Mouse (Mus musculus) bone marrow, adult 2 months (tissue): ENCODE measurements around the gene Raver2.

ENCODE experiments used
- CTCF ChIP-seq: fragments of 200-500 bp; IDR thresholded peaks from 2 replicates; pipeline ENCODE4 v1.5.1; 2011; ENCODE audit warnings: low read length, control low read depth; ENCODE audit not compliant: control insufficient read depth, insufficient read depth
- POLR2A ChIP-seq: fragments of 200-500 bp; IDR thresholded peaks from 2 replicates; pipeline ENCODE4 v1.6.1; 2011; ENCODE audit warnings: low read depth, mild to moderate bottlenecking, control low read depth, low read length, borderline replicate concordance; ENCODE audit not compliant: control insufficient read depth

DNA sequence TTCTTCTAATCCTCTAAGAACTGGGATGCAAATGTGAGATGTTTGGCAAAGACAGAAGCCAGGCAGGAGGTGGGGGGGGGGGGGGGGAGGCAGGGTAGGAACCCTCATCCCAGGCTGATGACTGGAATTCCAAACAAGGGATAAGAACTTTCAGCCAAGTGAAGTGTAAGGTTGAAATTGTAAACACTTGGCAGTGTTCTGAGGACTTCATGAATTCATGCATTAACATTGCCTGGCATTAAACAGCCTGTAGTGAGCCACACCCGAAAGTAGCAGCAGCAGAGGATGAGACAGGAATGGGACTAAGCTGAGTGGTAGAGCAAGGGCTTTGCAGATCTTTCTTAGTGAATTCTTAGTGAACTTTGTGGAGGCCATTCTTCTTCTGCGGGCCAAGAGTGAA is 41.8 kb upstream of the Raver2 start:
- no peak for TF ChIP-seq CTCF
- TF ChIP-seq POLR2A, result no peak
